ENCODE assay signal across 27 mouse cellular contexts in the genomic region with DNA sequence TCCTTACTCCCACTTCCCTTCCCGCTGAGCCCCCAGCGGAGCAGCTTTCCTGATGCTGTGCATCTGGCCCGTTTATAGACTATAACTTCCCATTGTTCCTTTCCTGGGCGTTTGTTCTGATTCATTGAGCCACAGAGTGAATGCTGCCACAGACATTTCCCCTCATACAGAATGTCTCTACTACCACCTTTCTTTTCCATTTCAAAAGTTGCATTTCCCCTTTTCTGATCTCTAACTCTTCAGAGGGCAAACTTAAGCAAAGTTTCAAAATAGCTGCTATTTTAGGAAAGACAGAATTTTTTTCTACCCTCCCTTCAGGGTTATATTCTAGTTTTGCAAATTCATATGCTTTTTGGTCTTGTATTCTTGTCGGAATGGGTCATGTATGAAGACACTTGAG.
A peak's percentile ranks its signal among the peaks of the same experiment; 100 is the strongest.
DNase-seq lines count a peak whose midpoint lies in the region; ATAC-seq and TF ChIP-seq lines count a peak whose summit lies in the region.
"Had no signal": no experiment of that assay in that cellular context is flagged by ENCODE, and none has a peak within 500 bp of the region (broad histone marks: within the 10 kb centered on the region; RNA-seq: fewer than 3 reads in every experiment).

No protein-coding gene starts in this region.

- H3K27me3 ChIP-seq in midbrain, embryonic 14.5 days (ENCODE audit: control insufficient read depth, insufficient read depth, low read length), result no peaks in the 10 kb centered on the region
- H3K27me3 ChIP-seq in midbrain, embryonic 11.5 days (ENCODE audit: control insufficient read depth, insufficient read depth, low read length), result no peaks in the 10 kb centered on the region
- H3K27me3 ChIP-seq in CH12.LX (replicated peaks), result no peaks in the 10 kb centered on the region
- H3K27me3 ChIP-seq: embryonic facial prominence, embryonic 13.5 days; forebrain, embryonic 12.5 days; hindbrain, embryonic 12.5 days; hindbrain, embryonic 15.5 days had no signal

- TF ChIP-seq RAD21 in CH12.LX (IDR thresholded peaks at IDR 0.05; ENCODE audit: low read depth, low read length), result no peak

- peak; percentile 97 for TF ChIP-seq EP300 in CH12.LX (IDR thresholded peaks at IDR 0.05; ENCODE audit: low read length)

- H3K4me1 ChIP-seq in midbrain, embryonic 14.5 days (ENCODE audit: control insufficient read depth, insufficient read depth, low read length), result no peaks in the 10 kb centered on the region
- no peaks in the 10 kb centered on the region; the same call in 1 of the 2 replicates for H3K4me1 ChIP-seq in midbrain, embryonic 11.5 days (ENCODE audit: control insufficient read depth, insufficient read depth, low read length)
- peaks cover 0 to 31% of the 10 kb centered on the region in 2 experiments; a peak in 2 of 4 replicates for H3K4me1 ChIP-seq in CH12.LX (ENCODE audit: control insufficient read depth in 1 of 2, insufficient read depth in 2 of 2)
- H3K4me1 ChIP-seq: heart, embryonic 13.5 days; hindbrain, embryonic 12.5 days had no signal

- WGBS in midbrain, embryonic 14.5 days, result 25% methylated on average over 5 of the region's 5 CpGs
- WGBS in midbrain, embryonic 11.5 days, result 39% methylated on average over 5 of the region's 5 CpGs

- no peak overlapping the region for H3K4me2 ChIP-seq in midbrain, embryonic 14.5 days (ENCODE audit: low read length)
- H3K4me2 ChIP-seq in midbrain, embryonic 11.5 days, result no peak overlapping the region
- peak overlapping the region; percentile 10; the same call in 1 of the 2 replicates for H3K4me2 ChIP-seq in CH12.LX (ENCODE audit: insufficient read depth, low read depth, poor library complexity, severe bottlenecking)
- H3K4me2 ChIP-seq: embryonic facial prominence, embryonic 13.5 days; forebrain, embryonic 12.5 days; heart, embryonic 13.5 days; hindbrain, embryonic 12.5 days; hindbrain, embryonic 15.5 days had no signal

- H3K4me3 ChIP-seq in midbrain, embryonic 14.5 days (replicated peaks; ENCODE audit: low read depth, low read length), result no peak overlapping the region
- H3K4me3 ChIP-seq in midbrain, embryonic 11.5 days (ENCODE audit: low read depth, low read length), result no peak overlapping the region
- no peak overlapping the region for H3K4me3 ChIP-seq in CH12.LX (replicated peaks in 1 of 3; ENCODE audit: low read depth in 2 of 3, low read length in 2 of 3, poor library complexity in 1 of 3)
- H3K4me3 ChIP-seq: embryonic facial prominence, embryonic 10.5 days; embryonic facial prominence, embryonic 13.5 days; erythroblast, embryonic 14.5 days; forebrain, embryonic 12.5 days; heart, adult 2 months; heart, embryonic 10.5 days; heart, embryonic 13.5 days; hindbrain, embryonic 12.5 days; hindbrain, embryonic 15.5 days had no signal

- no peak for TF ChIP-seq POLR2A in CH12.LX (IDR thresholded peaks at IDR 0.05; ENCODE audit: low read depth, low read length)
- TF ChIP-seq POLR2A in brain, embryonic 14.5 days (IDR thresholded peaks at IDR 0.05; ENCODE audit: borderline replicate concordance, extremely low read depth, insufficient read depth, insufficient read length, poor library complexity, severe bottlenecking), result no peak

- H3K9ac ChIP-seq in midbrain, embryonic 14.5 days (replicated peaks; ENCODE audit: low read length), result no peak overlapping the region
- H3K9ac ChIP-seq in midbrain, embryonic 11.5 days (ENCODE audit: low read length), result no peak overlapping the region
- H3K9ac ChIP-seq in CH12.LX (ENCODE audit: insufficient read depth, low read depth), result no peak overlapping the region
- H3K9ac ChIP-seq: embryonic facial prominence, embryonic 13.5 days; forebrain, embryonic 12.5 days; heart, embryonic 13.5 days; hindbrain, embryonic 12.5 days; hindbrain, embryonic 15.5 days had no signal

- in situ Hi-C loops in CH12.LX (cut with MboI; ENCODE audit: low pct_ligation_motif_present, low pct_unique_long_range_greater_than_20kb, low sequenced_read_pairs), result no loop called here

- no peaks in the 10 kb centered on the region for H3K36me3 ChIP-seq in midbrain, embryonic 14.5 days (ENCODE audit: control insufficient read depth, insufficient read depth, low read length)
- H3K36me3 ChIP-seq in midbrain, embryonic 11.5 days (ENCODE audit: control insufficient read depth, insufficient read depth, low read length), result no peaks in the 10 kb centered on the region
- no peaks in the 10 kb centered on the region for H3K36me3 ChIP-seq in CH12.LX (replicated peaks in 1 of 2; ENCODE audit: control insufficient read depth in 1 of 2, insufficient read depth in 1 of 2, low read length in 1 of 2)
- H3K36me3 ChIP-seq: embryonic facial prominence, embryonic 10.5 days; embryonic facial prominence, embryonic 13.5 days; forebrain, embryonic 12.5 days; heart, embryonic 10.5 days; heart, embryonic 13.5 days; hindbrain, embryonic 12.5 days; hindbrain, embryonic 15.5 days had no signal

- no peak for TF ChIP-seq CTCF in CH12.LX (conservative IDR thresholded peaks at IDR 0.05 in 1 of 2, IDR thresholded peaks at IDR 0.05 in 1 of 2; ENCODE audit: low read depth in 2 of 2, low read length in 2 of 2)
- TF ChIP-seq CTCF in brain, embryonic 14.5 days (IDR thresholded peaks at IDR 0.05; ENCODE audit: borderline replicate concordance, extremely low read depth, insufficient read depth, insufficient read length), result no peak

- ATAC-seq in midbrain, embryonic 14.5 days (ENCODE audit: low FRiP score, low TSS enrichment), result no peak
- ATAC-seq in midbrain, embryonic 11.5 days (ENCODE audit: low FRiP score), result no peak
- ATAC-seq in megakaryocyte, adult 5-6 weeks (ENCODE audit: poor library complexity, severe bottlenecking), result peak; percentile 38; the same call in 1 of the 2 replicates
- ATAC-seq: activated CD4-positive, CD25-positive, alpha-beta regulatory T cell, adult 4 months; forebrain, embryonic 16.5 days had no signal

- H3K27ac ChIP-seq in midbrain, embryonic 14.5 days (replicated peaks; ENCODE audit: low read depth, low read length), result no peak overlapping the region
- H3K27ac ChIP-seq in midbrain, embryonic 11.5 days (ENCODE audit: low read depth, low read length), result no peak overlapping the region
- no peak overlapping the region for H3K27ac ChIP-seq in CH12.LX (ENCODE audit: insufficient read depth, low read depth)
- H3K27ac ChIP-seq: embryonic facial prominence, embryonic 10.5 days; embryonic facial prominence, embryonic 13.5 days; forebrain, embryonic 12.5 days; heart, adult 2 months; heart, embryonic 10.5 days; heart, embryonic 13.5 days; hindbrain, embryonic 12.5 days; hindbrain, embryonic 15.5 days had no signal

- peak; percentile 16 for DNase-seq in midbrain, embryonic 14.5 days
- no peak for DNase-seq in midbrain, embryonic 11.5 days (ENCODE audit: low spot score, missing footprints)
- peak; percentile 64 for DNase-seq in CH12.LX (ENCODE audit: extremely low read depth)
- peak; percentile 37 for DNase-seq in brain, embryonic 14.5 days (ENCODE audit: low read depth)
- no peak for DNase-seq in frontal cortex, postnatal 25 days (ENCODE audit: low spot score in 2 of 2)
- no peak for DNase-seq in layer of hippocampus, adult 9-11 months
- DNase-seq in thymus, adult 18-20 months, result no peak
- DNase-seq: adrenal gland, adult 8-10 months; adrenal gland, postnatal 25 days; cerebellum, adult 2 months; cerebellum, adult 9-11 months; cerebellum, postnatal 25 days; embryo, embryonic 11 days; gastrocnemius, postnatal 25 days; heart, adult 2 months; heart, postnatal 14 days had no signal

- dilution Hi-C loops in CH12.LX (cut with MboI; ENCODE audit: extremely low pct_ligation_motif_present, extremely low pct_unique_long_range_greater_than_20kb, low sequenced_read_pairs), result no loop called here

- H3K79me2 ChIP-seq in CH12.LX (replicated peaks; ENCODE audit: control insufficient read depth, extremely low read depth, insufficient read depth, poor library complexity, severe bottlenecking), result no peaks in the 10 kb centered on the region

- H3K9me3 ChIP-seq in midbrain, embryonic 14.5 days (ENCODE audit: control insufficient read depth, low read length), result no peaks in the 10 kb centered on the region
- no peaks in the 10 kb centered on the region for H3K9me3 ChIP-seq in midbrain, embryonic 11.5 days (ENCODE audit: control insufficient read depth, low read length)
- H3K9me3 ChIP-seq in CH12.LX (replicated peaks; ENCODE audit: low read length), result no peaks in the 10 kb centered on the region
- H3K9me3 ChIP-seq: embryonic facial prominence, embryonic 10.5 days; embryonic facial prominence, embryonic 13.5 days; forebrain, embryonic 12.5 days; heart, embryonic 10.5 days; heart, embryonic 13.5 days; hindbrain, embryonic 12.5 days; hindbrain, embryonic 15.5 days had no signal

TF ChIP-seq in CH12.LX, 34 proteins besides CTCF, POLR2A, EP300 and RAD21:
- TF ChIP-seq UBTF (IDR thresholded peaks at IDR 0.05; ENCODE audit: low read depth, low read length) (no peak), ZNF384 (IDR thresholded peaks at IDR 0.05; ENCODE audit: low read depth, low read length) (peak; percentile 91), IRF4 (IDR thresholded peaks at IDR 0.05; ENCODE audit: low read depth, low read length) (peak; percentile 91), ETS1 (conservative IDR thresholded peaks at IDR 0.05; ENCODE audit: low read depth, low read length) (0 out of 2 replicates have a peak, but pooled peaks have one; percentile 5), MEF2A (IDR thresholded peaks at IDR 0.05; ENCODE audit: borderline replicate concordance, low read depth, low read length) (peak; percentile 95), RCOR1 (conservative IDR thresholded peaks at IDR 0.05; ENCODE audit: low read depth, low read length) (0 out of 2 replicates have a peak, but pooled peaks have one; percentile 23)

Comparison
In these comparisons a context has a peak if more than half of its experiments do, and no peak if none do; other contexts are left out.
1. DNase-seq: peak in midbrain, embryonic 14.5 days (single experiment), CH12.LX (single experiment) and brain, embryonic 14.5 days (single experiment); none in midbrain, embryonic 11.5 days (single experiment), frontal cortex, postnatal 25 days (0 of 2), layer of hippocampus, adult 9-11 months (single experiment) and thymus, adult 18-20 months (0 of 2).